Mouse (Mus musculus) CH12F3 (cell line): Measurements from ENCODE around the gene Dnajc11.

Source experiments
- in situ Hi-C: fragments of 300-500 bp; cut with MboI; formaldehyde crosslinking; loops from 2 replicates; pipeline ENCODE4 v1.14.3; 2020; ENCODE audit warnings: low sequenced_read_pairs

Gene Dnajc11

GRCm38 (mm10) chr4:152008148-152008500, 74.6 kb downstream of the Dnajc11 start:
- in situ Hi-C loops, result no loop called here

GRCm38 (mm10) chr4:152008622-152009075, 75.2 kb downstream of the Dnajc11 start, which contains the start of gene Klhl21:
Klhl21 (plus strand) TSS chr4:152008803.
- in situ Hi-C loops, result no loop called here

- in situ Hi-C loops, result no loop called here
Observed at GRCm38 (mm10) chr4:152009076-152010051, 75.9 kb downstream of the Dnajc11 start.

- in situ Hi-C loops, result no loop called here
Observed at GRCm38 (mm10) chr4:152010091-152010706, 76.7 kb downstream of the Dnajc11 start.

- in situ Hi-C loops, result no loop called here
Observed at GRCm38 (mm10) chr4:152010707-152011134, 77.2 kb downstream of the Dnajc11 start.

- in situ Hi-C loops, result no loop called here
Observed at GRCm38 (mm10) chr4:152011171-152011760, 77.8 kb downstream of the Dnajc11 start.

GRCm38 (mm10) chr4:152012109-152012508, 78.6 kb downstream of the Dnajc11 start:
- in situ Hi-C loops, result no loop called here

- in situ Hi-C loops, result no loop called here
Observed at GRCm38 (mm10) chr4:152013036-152013813, 79.7 kb downstream of the Dnajc11 start.

GRCm38 (mm10) chr4:152019073-152019472, 85.6 kb downstream of the Dnajc11 start:
- in situ Hi-C loops, result no loop called here

- in situ Hi-C loops, result no loop called here
Observed at GRCm38 (mm10) chr4:152020024-152020423, 86.5 kb downstream of the Dnajc11 start.

GRCm38 (mm10) chr4:152021568-152022097, 88.1 kb downstream of the Dnajc11 start:
- in situ Hi-C loops, result no loop called here

GRCm38 (mm10) chr4:152022506-152022905, 89.0 kb downstream of the Dnajc11 start:
- in situ Hi-C loops, result no loop called here

GRCm38 (mm10) chr4:152024525-152024924, 91.0 kb downstream of the Dnajc11 start:
- in situ Hi-C loops, result no loop called here

- in situ Hi-C loops, result no loop called here
Observed at GRCm38 (mm10) chr4:152026751-152027508, 93.4 kb downstream of the Dnajc11 start.

- in situ Hi-C loops, result no loop called here
Observed at GRCm38 (mm10) chr4:152027524-152027923, 94.0 kb downstream of the Dnajc11 start, which contains the start of gene Zbtb48. Zbtb48 (minus strand) TSS chr4:152027671.

GRCm38 (mm10) chr4:152028456-152028855, 95.0 kb downstream of the Dnajc11 start:
- in situ Hi-C loops, result no loop called here

GRCm38 (mm10) chr4:152029087-152029486, 95.6 kb downstream of the Dnajc11 start:
- in situ Hi-C loops, result no loop called here

- in situ Hi-C loops, result no loop called here
Observed at GRCm38 (mm10) chr4:152029997-152030396, 96.5 kb downstream of the Dnajc11 start.
